Mouse (Mus musculus) liver, embryonic 16.5 days (tissue): ENCODE measurements around the gene Nfam1. TPM values are rescaled to one million over a fixed set of nuclear protein-coding genes. Genes with fewer than 3 reads are reported as not detected.
A peak's percentile ranks its signal among the peaks of the same experiment; 100 is the strongest.

Source experiments
- ATAC-seq: fragments of 200-750 bp; cut with Nextera tagmentation; 2 replicates; pipeline ENCODE4 v1.8.0; 2017; ENCODE audit warnings: low read depth, mild to moderate bottlenecking, moderate number of reproducible peaks, moderate library complexity
- H3K27ac ChIP-seq: fragments of 300-500 bp; sonication (generic); 2 replicates; pipeline ENCODE4 v1.5.1; 2014; ENCODE audit warnings: mild to moderate bottlenecking, low read length
- H3K27me3 ChIP-seq: fragments of 300-500 bp; sonication (generic); 2 replicates; pipeline ENCODE4 v1.6.1; 2014; ENCODE audit warnings: low read depth, low read length, mixed read lengths; ENCODE audit not compliant: control insufficient read depth, insufficient read depth
- H3K36me3 ChIP-seq: fragments of 300-500 bp; sonication (generic); 2 replicates; pipeline ENCODE4 v1.6.1; 2014; ENCODE audit warnings: mild to moderate bottlenecking; ENCODE audit not compliant: control insufficient read depth, insufficient read depth
- H3K4me1 ChIP-seq: fragments of 300-500 bp; sonication (generic); 2 replicates; pipeline ENCODE4 v1.6.1; 2014; ENCODE audit warnings: low read depth, low read length, mixed read lengths; ENCODE audit not compliant: control insufficient read depth
- H3K4me2 ChIP-seq: fragments of 300-500 bp; sonication (generic); 2 replicates; pipeline ENCODE4 v1.6.1; 2014; ENCODE audit warnings: low read depth, low read length, mixed read lengths
- H3K4me3 ChIP-seq: fragments of 300-500 bp; sonication (generic); 2 replicates; pipeline ENCODE4 v1.5.1; 2014; ENCODE audit warnings: low read depth, mild to moderate bottlenecking, low read length
- H3K9ac ChIP-seq: fragments of 300-500 bp; sonication (generic); 2 replicates; pipeline ENCODE4 v1.6.1; 2014; ENCODE audit warnings: low read depth, low read length
- H3K9me3 ChIP-seq: fragments of 300-500 bp; sonication (generic); replicated peaks from 2 replicates; pipeline ENCODE4 v1.6.1; 2016; ENCODE audit warnings: low read length; ENCODE audit not compliant: control insufficient read depth
- WGBS: fragments of 180-500 bp; shearing (Covaris S2); extraction: QIAGEN DNeasy Blood & Tissue Kit; methylation state at CpG from one replicate; pipeline ENCODE4 v1.1.7; 2014; ENCODE audit not compliant: insufficient replicate concordance; 5-methylcytosine and 5-hydroxymethylcytosine counted together
- polyA plus RNA-seq: library from polyadenylated mRNA; unstranded; fragments of >200 nt; fragmentation: Nextera tagmentation; extraction: Ambion mirVana; gene quantifications from 2 replicates; pipeline ENCODE4 v1.2.1, GENCODE M21; 2015

The Nfam1 gene
- polyA plus RNA-seq, 1 experiment from 2014 or later, result 14.3 TPM

DNA sequence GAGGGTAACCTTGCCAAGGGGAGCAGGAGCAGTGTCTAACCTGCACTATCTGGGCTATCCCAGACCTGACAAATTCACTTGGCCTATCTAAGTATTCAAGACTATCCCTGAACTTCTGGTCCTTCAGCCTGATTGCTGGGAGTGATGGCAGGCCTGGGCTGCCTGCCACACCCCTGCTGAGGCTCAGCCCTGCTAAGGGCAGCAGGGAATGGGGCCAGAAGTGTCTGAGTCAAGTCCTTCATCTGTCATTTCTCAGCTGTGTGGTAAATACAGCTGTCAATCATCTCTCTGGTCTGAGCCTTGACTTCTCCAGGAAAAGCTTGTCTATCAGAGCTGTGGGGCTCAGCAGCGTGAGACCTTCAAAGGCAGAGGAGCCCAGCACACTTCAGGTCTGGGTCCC, 53.6 kb downstream of the Nfam1 start:
- 65% methylated on average over 1 of the region's 1 CpGs for WGBS

DNA sequence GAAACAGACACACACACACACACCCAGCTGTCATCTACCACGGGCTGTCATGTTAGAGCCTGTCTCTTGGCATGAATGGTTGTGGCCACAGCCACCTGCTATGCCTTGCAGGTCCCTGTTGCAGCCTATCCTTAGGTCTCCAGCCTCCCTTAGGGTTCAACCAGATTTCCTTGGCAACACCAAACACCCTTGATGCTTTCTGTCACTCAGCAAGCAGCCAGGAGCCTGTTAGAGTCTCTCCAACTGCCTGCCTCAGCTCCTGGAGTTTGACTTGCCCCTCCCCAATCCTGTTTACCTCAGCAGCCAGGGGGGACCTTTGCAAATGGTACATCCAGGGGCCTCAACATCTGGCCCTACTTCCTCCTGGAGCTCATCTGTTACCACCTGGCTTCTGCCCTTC, 58.6 kb downstream of the Nfam1 start:
- H3K4me1 ChIP-seq, result no peaks in the 10 kb centered on the region
- no peaks in the 10 kb centered on the region for H3K9me3 ChIP-seq
- H3K36me3 ChIP-seq, result no peaks in the 10 kb centered on the region
- H3K27me3 ChIP-seq, result peaks cover 2% of the 10 kb centered on the region; the same call in 1 of the 2 replicates
- H3K27ac ChIP-seq, result no peak overlapping the region
- no peak overlapping the region for H3K4me3 ChIP-seq
- 40% methylated on average over 1 of the region's 1 CpGs for WGBS
- ATAC-seq, result no peak
- H3K4me2 ChIP-seq, result no peak overlapping the region
- no peak overlapping the region for H3K9ac ChIP-seq

More for the DNA sequence above, 53.6 kb downstream of the Nfam1 start:
- Histone ChIP-seq H3K9me3 (no peaks in the 10 kb centered on the region), H3K4me2 (no peak overlapping the region), H3K36me3 (no peaks in the 10 kb centered on the region), H3K4me1 (no peaks in the 10 kb centered on the region), H3K9ac (no peak overlapping the region), H3K4me3 (no peak overlapping the region), H3K27me3 (peaks cover 16% of the 10 kb centered on the region), H3K27ac (no peak overlapping the region)
- no peak for ATAC-seq

DNA sequence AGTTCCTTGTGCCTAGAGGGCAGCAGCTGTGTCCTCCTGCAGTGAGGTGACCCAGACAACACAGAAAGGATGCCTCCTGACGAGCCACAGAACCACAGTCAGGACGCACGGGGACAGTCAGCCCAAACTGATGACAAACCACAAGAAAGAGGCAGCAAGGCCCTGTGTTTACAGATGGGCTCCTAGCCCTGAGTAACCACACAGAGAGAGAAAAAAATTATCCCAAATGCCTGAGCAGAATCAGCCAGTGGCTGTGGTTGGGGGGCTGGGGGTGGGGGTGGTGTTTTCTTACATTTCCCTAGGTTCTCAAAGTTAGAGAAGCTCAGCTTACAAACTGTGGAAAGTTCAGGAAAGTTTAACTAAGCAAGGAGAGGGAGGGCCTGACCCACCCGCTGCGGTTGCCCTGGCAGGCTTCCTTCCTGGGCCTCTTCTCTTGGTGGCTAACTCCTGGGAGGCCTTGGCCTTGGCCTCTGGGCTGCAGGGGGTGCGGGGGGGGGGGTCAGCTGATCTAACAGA, 63.8 kb downstream of the Nfam1 start:
- no peaks in the 10 kb centered on the region for H3K36me3 ChIP-seq
- no peaks in the 10 kb centered on the region for H3K4me1 ChIP-seq
- no peaks in the 10 kb centered on the region for H3K9me3 ChIP-seq
- H3K9ac ChIP-seq, result no peak overlapping the region
- no peak overlapping the region for H3K27ac ChIP-seq
- H3K4me3 ChIP-seq, result no peak overlapping the region
- ATAC-seq, result no peak
- no peak overlapping the region for H3K4me2 ChIP-seq
- WGBS, result 11% methylated on average over 6 of the region's 6 CpGs
- peaks cover 10% of the 10 kb centered on the region for H3K27me3 ChIP-seq

DNA sequence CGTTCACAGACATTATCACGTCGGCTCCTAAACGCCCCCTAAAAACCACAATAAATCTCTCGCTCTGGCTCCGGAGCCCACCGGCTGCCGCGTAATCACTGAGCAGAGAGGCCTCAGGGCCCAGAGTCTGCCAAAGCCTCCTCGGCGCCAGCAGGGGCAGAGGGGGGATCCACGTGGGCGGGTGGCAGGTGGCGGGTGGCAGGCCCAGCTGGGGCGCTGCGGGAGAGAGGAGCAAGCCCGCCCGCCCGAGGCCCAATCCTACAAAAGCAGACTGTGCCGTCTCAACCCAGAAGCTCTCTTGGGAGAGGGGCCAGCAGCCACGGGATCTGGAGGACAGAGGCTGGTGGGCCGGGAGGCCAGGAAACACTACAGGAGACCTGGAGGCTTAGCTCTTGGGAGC, 64.7 kb downstream of the Nfam1 start:
- peaks cover 18% of the 10 kb centered on the region for H3K27me3 ChIP-seq
- no peak for ATAC-seq
- 6% methylated on average over 22 of the region's 22 CpGs for WGBS
- no peak overlapping the region for H3K27ac ChIP-seq
- H3K4me2 ChIP-seq, result no peak overlapping the region
- H3K36me3 ChIP-seq, result no peaks in the 10 kb centered on the region
- H3K4me3 ChIP-seq, result no peak overlapping the region
- no peaks in the 10 kb centered on the region for H3K9me3 ChIP-seq
- H3K9ac ChIP-seq, result no peak overlapping the region
- H3K4me1 ChIP-seq, result no peaks in the 10 kb centered on the region

DNA sequence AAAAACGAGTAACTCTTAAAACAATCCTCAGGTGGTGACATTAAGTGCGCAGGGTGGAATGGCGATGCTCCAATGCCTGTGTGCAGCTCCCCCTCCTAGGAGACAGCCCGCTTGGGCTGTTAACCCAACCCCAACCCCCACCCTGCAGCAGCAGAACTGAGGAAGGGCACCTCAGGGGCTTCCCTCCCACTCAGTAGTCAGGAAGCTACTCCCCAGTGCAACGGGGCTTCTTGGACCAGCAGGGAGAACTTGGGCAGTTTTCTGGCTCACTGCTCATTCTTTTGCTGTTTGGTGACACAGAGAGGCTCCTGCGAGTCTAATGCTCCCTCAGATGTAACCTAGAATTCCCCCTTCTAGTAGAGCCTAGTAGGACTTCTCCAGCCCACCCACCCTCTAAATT, 65.2 kb downstream of the Nfam1 start:
- ATAC-seq, result no peak
- Histone ChIP-seq H3K27me3 (peaks cover 22% of the 10 kb centered on the region), H3K27ac (no peak overlapping the region), H3K9ac (no peak overlapping the region), H3K4me1 (no peaks in the 10 kb centered on the region), H3K36me3 (no peaks in the 10 kb centered on the region), H3K4me2 (no peak overlapping the region), H3K9me3 (no peaks in the 10 kb centered on the region), H3K4me3 (no peak overlapping the region)
- WGBS, result 30% methylated on average over 6 of the region's 6 CpGs

DNA sequence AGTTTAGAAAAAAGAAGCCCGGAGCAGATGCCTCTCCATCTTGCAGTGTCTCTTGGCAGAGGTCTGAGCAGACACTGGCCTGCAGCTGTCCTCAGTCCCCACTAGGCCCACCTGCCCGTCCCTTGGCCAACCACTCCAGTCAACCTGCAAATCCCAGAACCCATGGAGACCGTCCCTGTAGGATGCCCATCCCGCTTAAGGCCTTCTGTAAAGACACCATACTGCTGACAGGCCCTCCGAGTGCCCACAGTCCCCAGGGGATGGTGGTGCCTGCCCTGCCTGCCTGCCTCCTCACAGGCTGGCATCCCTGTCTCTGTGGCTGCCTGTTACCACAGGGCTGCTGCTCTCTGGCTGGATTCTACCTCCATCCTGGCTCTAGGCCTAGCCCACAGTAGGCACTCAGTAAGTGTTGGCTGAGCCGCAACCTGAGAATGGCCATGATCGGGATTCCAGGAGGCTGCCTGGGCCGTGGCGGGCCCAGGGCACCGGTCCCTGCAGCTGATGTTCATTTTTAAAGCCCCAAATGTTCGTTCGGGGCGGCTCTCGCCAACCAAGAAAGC, 68.8 kb downstream of the Nfam1 start:
- H3K9me3 ChIP-seq, result no peaks in the 10 kb centered on the region
- no peak overlapping the region for H3K4me3 ChIP-seq
- no peak overlapping the region for H3K9ac ChIP-seq
- H3K36me3 ChIP-seq, result no peaks in the 10 kb centered on the region
- peaks cover 56% of the 10 kb centered on the region for H3K27me3 ChIP-seq
- no peak overlapping the region for H3K4me2 ChIP-seq
- no peak for ATAC-seq
- H3K4me1 ChIP-seq, result no peaks in the 10 kb centered on the region
- H3K27ac ChIP-seq, result no peak overlapping the region
- 66% methylated on average over 14 of the region's 14 CpGs for WGBS

DNA sequence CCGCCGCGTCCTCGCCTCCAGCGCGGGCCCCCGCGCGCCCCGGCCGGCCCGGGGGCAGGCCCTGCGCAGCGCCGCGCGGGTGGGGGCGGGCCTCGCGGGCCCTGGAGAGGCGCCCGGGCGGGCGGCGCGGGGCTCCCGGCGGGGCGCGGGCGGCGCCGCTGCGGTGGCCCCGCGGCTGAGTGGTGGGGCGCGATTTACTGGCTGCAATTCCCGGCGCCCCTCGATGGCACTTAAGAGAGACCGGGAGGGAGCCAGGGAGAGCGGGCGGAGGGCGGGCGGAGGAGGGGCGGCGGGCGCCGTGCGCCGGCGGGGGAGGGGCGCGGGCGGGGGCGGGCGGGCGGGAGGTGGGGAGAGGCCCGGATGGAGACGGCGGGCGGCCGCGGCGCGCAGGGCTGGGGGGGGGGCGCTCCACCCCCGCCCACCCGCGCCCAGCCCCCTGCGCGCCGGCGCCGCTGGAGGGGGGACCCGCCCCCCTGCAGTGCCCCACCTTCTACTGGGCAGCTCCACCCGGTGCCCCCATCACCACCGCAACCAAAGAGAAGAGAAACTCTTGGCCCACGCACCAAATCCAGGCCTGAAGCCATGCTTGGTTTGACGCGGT, 69.5 kb downstream of the Nfam1 start:
- 0 out of 2 replicates have a peak, but pooled peaks have one; percentile 41 for ATAC-seq
- no peaks in the 10 kb centered on the region for H3K4me1 ChIP-seq
- H3K27me3 ChIP-seq, result peaks cover 63% of the 10 kb centered on the region
- WGBS, result 2% methylated on average over 36 of the region's 82 CpGs
- H3K4me2 ChIP-seq, result peak overlapping the region; percentile 50
- H3K9ac ChIP-seq, result no peak overlapping the region
- H3K36me3 ChIP-seq, result no peaks in the 10 kb centered on the region
- H3K27ac ChIP-seq, result no peak overlapping the region
- H3K4me3 ChIP-seq, result peak overlapping the region; percentile 44
- no peaks in the 10 kb centered on the region for H3K9me3 ChIP-seq

DNA sequence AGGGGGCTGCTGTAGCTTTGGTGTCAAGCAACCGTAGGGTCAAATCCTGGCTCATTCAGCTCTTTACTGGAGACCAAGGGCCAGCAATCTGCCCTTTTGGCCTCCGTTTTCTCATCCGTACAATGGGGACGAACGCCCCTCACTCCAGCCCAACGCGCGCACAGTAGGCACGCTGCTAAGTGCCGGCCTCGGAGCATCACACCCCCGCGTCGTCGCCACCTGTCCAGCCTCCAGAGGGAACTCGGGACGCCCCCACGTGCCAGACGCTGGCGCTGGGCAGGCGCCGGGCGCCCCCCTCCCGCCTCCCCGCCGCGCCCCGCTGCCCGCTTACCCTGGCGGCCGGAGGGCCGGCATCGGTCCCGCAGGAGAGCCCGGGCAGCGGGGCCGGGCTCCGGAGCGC, 70.0 kb downstream of the Nfam1 start:
- H3K9me3 ChIP-seq, result no peaks in the 10 kb centered on the region
- no peak overlapping the region for H3K9ac ChIP-seq
- WGBS, result 8% methylated on average over 36 of the region's 39 CpGs
- no peaks in the 10 kb centered on the region for H3K4me1 ChIP-seq
- H3K36me3 ChIP-seq, result no peaks in the 10 kb centered on the region
- H3K27ac ChIP-seq, result no peak overlapping the region
- peak overlapping the region; percentile 53 for H3K4me2 ChIP-seq
- H3K4me3 ChIP-seq, result peak overlapping the region; percentile 44
- peaks cover 65% of the 10 kb centered on the region for H3K27me3 ChIP-seq
- ATAC-seq, result no peak

DNA sequence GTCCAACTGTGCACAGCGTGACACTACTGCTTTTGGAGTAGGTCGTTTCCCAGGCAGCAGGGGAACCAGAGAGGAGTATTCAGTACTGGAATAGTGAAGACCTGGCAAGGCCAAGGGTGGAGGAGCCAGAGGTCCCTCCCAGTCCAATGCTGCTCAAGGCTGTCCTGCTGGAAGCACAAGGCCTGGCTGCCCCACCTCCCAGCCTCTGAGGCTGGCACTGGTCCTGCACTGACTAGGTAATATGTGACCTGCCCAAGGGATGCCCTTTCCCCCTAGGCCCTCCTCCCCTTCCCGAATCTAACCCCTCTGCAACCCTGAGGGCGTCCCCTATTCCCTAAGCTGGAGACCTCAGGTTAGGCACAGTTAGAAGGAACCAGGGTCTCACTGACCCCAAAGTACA, 70.6 kb downstream of the Nfam1 start:
- no peak overlapping the region for H3K9ac ChIP-seq
- H3K36me3 ChIP-seq, result no peaks in the 10 kb centered on the region
- H3K27me3 ChIP-seq, result peaks cover 64% of the 10 kb centered on the region
- H3K4me2 ChIP-seq, result no peak overlapping the region
- H3K4me1 ChIP-seq, result no peaks in the 10 kb centered on the region
- ATAC-seq, result no peak
- H3K27ac ChIP-seq, result no peak overlapping the region
- H3K9me3 ChIP-seq, result no peaks in the 10 kb centered on the region
- H3K4me3 ChIP-seq, result no peak overlapping the region
- WGBS, result 37% methylated on average over 4 of the region's 4 CpGs
